10 mouse cellular contexts compared by ENCODE assay signal in the genomic region with DNA sequence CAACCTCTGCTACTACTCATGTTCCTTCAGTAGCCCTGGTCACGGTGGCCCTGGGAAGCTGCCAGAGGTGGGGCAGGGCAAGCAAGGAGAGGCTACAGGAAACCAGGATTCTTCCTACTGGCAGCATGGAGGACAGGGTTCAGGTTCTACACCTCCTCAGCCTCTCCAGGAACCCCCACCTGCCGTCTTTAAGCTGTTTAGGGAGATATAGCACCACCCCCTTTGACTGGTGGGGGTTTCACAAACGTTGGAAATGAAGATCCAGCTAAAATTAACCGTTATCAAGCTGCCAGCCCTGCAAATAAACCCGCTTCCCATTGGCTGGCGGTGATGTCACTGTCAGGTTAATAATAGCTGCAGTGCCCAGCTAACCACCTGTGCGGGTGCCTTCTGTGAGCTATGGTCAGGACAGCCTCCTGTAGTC. TPM values are rescaled to one million over a fixed set of nuclear protein-coding genes. Genes with fewer than 3 reads are reported as not detected.
DNase-seq lines count a peak whose midpoint lies in the region; ATAC-seq and TF ChIP-seq lines count a peak whose summit lies in the region.
"Had no signal": no experiment of that assay in that cellular context is flagged by ENCODE, and none has a peak within 500 bp of the region (broad histone marks: within the 10 kb centered on the region; RNA-seq: fewer than 3 reads in every experiment).

No protein-coding gene starts in this region.

- ATAC-seq in forebrain, embryonic 13.5 days: no peak
- ATAC-seq in forebrain, embryonic 15.5 days (replicated peaks): peak; percentile 33; the same call in 1 of the 2 replicates
- ATAC-seq in intestine, postnatal 0 days: no peak

- 57% methylated on average over 7 of the region's 7 CpGs for WGBS in forebrain, embryonic 13.5 days
- WGBS in forebrain, embryonic 10.5 days: 63% methylated on average over 7 of the region's 7 CpGs
- WGBS in forebrain, embryonic 15.5 days: 48% methylated on average over 7 of the region's 7 CpGs
- 15% methylated on average over 7 of the region's 7 CpGs for WGBS in olfactory bulb, adult 2 months
- 41% methylated on average over 7 of the region's 7 CpGs for WGBS in intestine, postnatal 0 days

- no peak for DNase-seq in forebrain, embryonic 10.5 days (ENCODE audit: extremely low spot score, low spot score)
- peak; percentile 74 to 82 for DNase-seq in heart, postnatal 10 days
- no peak for DNase-seq in retina, embryonic 14.5 days (ENCODE audit: low spot score)
- no peak for DNase-seq in spleen, adult 12 weeks (ENCODE audit: low spot score)
- DNase-seq: liver, embryonic 13.5 days had no signal

- H3K36me3 ChIP-seq in forebrain, embryonic 13.5 days (ENCODE audit: poor library complexity, severe bottlenecking): no peaks in the 10 kb centered on the region
- no peaks in the 10 kb centered on the region for H3K36me3 ChIP-seq in forebrain, embryonic 10.5 days (replicated peaks)
- H3K36me3 ChIP-seq in forebrain, embryonic 15.5 days: no peaks in the 10 kb centered on the region
- no peaks in the 10 kb centered on the region for H3K36me3 ChIP-seq in intestine, postnatal 0 days (ENCODE audit: control insufficient read depth, insufficient read depth)
- H3K36me3 ChIP-seq: liver, embryonic 13.5 days had no signal

- TF ChIP-seq CTCF in olfactory bulb, adult 2 months (IDR thresholded peaks at IDR 0.05; ENCODE audit: insufficient read depth, low read depth, low read length): no peak
- TF ChIP-seq CTCF in intestine, postnatal 0 days (IDR thresholded peaks at IDR 0.05; ENCODE audit: low read depth): no peak

- H3K4me3 ChIP-seq in forebrain, embryonic 13.5 days: no peak overlapping the region
- H3K4me3 ChIP-seq in forebrain, embryonic 10.5 days: no peak overlapping the region
- H3K4me3 ChIP-seq in forebrain, embryonic 15.5 days: no peak overlapping the region
- H3K4me3 ChIP-seq in olfactory bulb, adult 2 months (ENCODE audit: insufficient read depth, low read depth, low read length): no peak overlapping the region
- H3K4me3 ChIP-seq in intestine, postnatal 0 days (ENCODE audit: low read depth, low read length): no peak overlapping the region
- H3K4me3 ChIP-seq: liver, embryonic 13.5 days had no signal

- H3K4me2 ChIP-seq in forebrain, embryonic 13.5 days: peak overlapping the region; percentile 18; the same call in 1 of the 2 replicates
- peak overlapping the region; percentile 16; the same call in 1 of the 2 replicates for H3K4me2 ChIP-seq in forebrain, embryonic 15.5 days (replicated peaks)
- no peak overlapping the region for H3K4me2 ChIP-seq in intestine, postnatal 0 days (replicated peaks; ENCODE audit: low read depth)
- H3K4me2 ChIP-seq: liver, embryonic 13.5 days had no signal

- H3K9me3 ChIP-seq in forebrain, embryonic 13.5 days (replicated peaks): no peaks in the 10 kb centered on the region
- H3K9me3 ChIP-seq in forebrain, embryonic 10.5 days: no peaks in the 10 kb centered on the region
- H3K9me3 ChIP-seq in forebrain, embryonic 15.5 days: no peaks in the 10 kb centered on the region
- no peaks in the 10 kb centered on the region for H3K9me3 ChIP-seq in intestine, postnatal 0 days (ENCODE audit: control insufficient read depth)
- H3K9me3 ChIP-seq: liver, embryonic 13.5 days had no signal

- H3K9ac ChIP-seq in forebrain, embryonic 13.5 days: no peak overlapping the region
- H3K9ac ChIP-seq in forebrain, embryonic 15.5 days (replicated peaks): no peak overlapping the region; the same call in 1 of the 2 replicates
- no peak overlapping the region for H3K9ac ChIP-seq in intestine, postnatal 0 days (ENCODE audit: low read depth, low read length)
- H3K9ac ChIP-seq: liver, embryonic 13.5 days had no signal

- intact Hi-C loops in heart, postnatal 10 days (cut with DNase I): no loop called here

- TF ChIP-seq POLR2A in olfactory bulb, adult 2 months (IDR thresholded peaks at IDR 0.05; ENCODE audit: insufficient read depth, low read depth, low read length): no peak

- peaks cover 22% of the 10 kb centered on the region for H3K27me3 ChIP-seq in forebrain, embryonic 13.5 days
- H3K27me3 ChIP-seq in forebrain, embryonic 10.5 days (ENCODE audit: poor library complexity, severe bottlenecking): peaks cover 51% of the 10 kb centered on the region
- no peaks in the 10 kb centered on the region for H3K27me3 ChIP-seq in forebrain, embryonic 15.5 days
- H3K27me3 ChIP-seq in intestine, postnatal 0 days (replicated peaks; ENCODE audit: control insufficient read depth, insufficient read depth, low read length): peaks cover 21% of the 10 kb centered on the region

- H3K27ac ChIP-seq in forebrain, embryonic 13.5 days: peak overlapping the region; percentile 76; the same call in 1 of the 2 replicates
- H3K27ac ChIP-seq in forebrain, embryonic 10.5 days: no peak overlapping the region
- H3K27ac ChIP-seq in forebrain, embryonic 15.5 days (replicated peaks): peak overlapping the region; percentile 86
- H3K27ac ChIP-seq in olfactory bulb, adult 2 months (ENCODE audit: insufficient read depth, low read depth, low read length): peak overlapping the region; percentile 88
- H3K27ac ChIP-seq in intestine, postnatal 0 days (ENCODE audit: low read depth, low read length): no peak overlapping the region
- H3K27ac ChIP-seq: liver, embryonic 13.5 days had no signal

- H3K4me1 ChIP-seq in forebrain, embryonic 13.5 days: peaks cover 41% of the 10 kb centered on the region
- H3K4me1 ChIP-seq in forebrain, embryonic 10.5 days: peaks cover 29% of the 10 kb centered on the region
- peaks cover 58% of the 10 kb centered on the region for H3K4me1 ChIP-seq in forebrain, embryonic 15.5 days
- peaks cover 34% of the 10 kb centered on the region for H3K4me1 ChIP-seq in olfactory bulb, adult 2 months (ENCODE audit: control insufficient read depth, insufficient read depth, low read length)
- H3K4me1 ChIP-seq in intestine, postnatal 0 days (replicated peaks; ENCODE audit: control insufficient read depth, insufficient read depth, low read length): no peaks in the 10 kb centered on the region
- H3K4me1 ChIP-seq: liver, embryonic 13.5 days had no signal

RNA-seq across cellular contexts. Expression of gene Eef1a2, which starts 2.3 kb away (rescaled TPM):
- polyA plus RNA-seq in forebrain, embryonic 13.5 days (2015; fragmentation: Nextera tagmentation; extraction: Ambion mirVana): 1.7 and 1.9 TPM in 2 replicates
- 0.07 and 0.15 TPM in 2 replicates for polyA plus RNA-seq in forebrain, embryonic 10.5 days (2016; fragmentation: Nextera tagmentation; extraction: Ambion mirVana)
- polyA plus RNA-seq in forebrain, embryonic 15.5 days (2015; fragmentation: Nextera tagmentation; extraction: Ambion mirVana): 5.8 and 6.3 TPM in 2 replicates
- 100 to 1,000 TPM; 640 to 727 TPM for total RNA-seq in heart, postnatal 10 days (2021)
- polyA plus RNA-seq in olfactory bulb, adult 2 months (2012; ENCODE audit: insufficient read depth, insufficient read length, low replicate concordance, missing spikeins): 147 TPM in 1 of 2 replicates, not detected in the other
- 0.38 and 0.58 TPM in 2 replicates for polyA plus RNA-seq in intestine, postnatal 0 days (2015; fragmentation: Nextera tagmentation; extraction: Ambion mirVana)
- polyA plus RNA-seq: liver, embryonic 13.5 days had no signal

RNA-seq across cellular contexts. Expression of gene Kcnq2, which starts 24.0 kb away (rescaled TPM):
- polyA plus RNA-seq in forebrain, embryonic 13.5 days (2015; fragmentation: Nextera tagmentation; extraction: Ambion mirVana): 28.1 and 31.8 TPM in 2 replicates
- 2.9 and 3.8 TPM in 2 replicates for polyA plus RNA-seq in forebrain, embryonic 10.5 days (2016; fragmentation: Nextera tagmentation; extraction: Ambion mirVana)
- 45.2 and 46.7 TPM in 2 replicates for polyA plus RNA-seq in forebrain, embryonic 15.5 days (2015; fragmentation: Nextera tagmentation; extraction: Ambion mirVana)
- total RNA-seq in heart, postnatal 10 days (2021): not detected
- polyA plus RNA-seq in olfactory bulb, adult 2 months (2012; ENCODE audit: insufficient read depth, insufficient read length, low replicate concordance, missing spikeins): 209 TPM in 1 of 2 replicates, not detected in the other
- 0.51 and 0.72 TPM in 2 replicates for polyA plus RNA-seq in intestine, postnatal 0 days (2015; fragmentation: Nextera tagmentation; extraction: Ambion mirVana)
- total RNA-seq: gastrocnemius, postnatal 36 days had no signal

RNA-seq across cellular contexts. Expression of gene Ppdpf, which starts 27.9 kb away (rescaled TPM):
- polyA plus RNA-seq in forebrain, embryonic 13.5 days (2015; fragmentation: Nextera tagmentation; extraction: Ambion mirVana): 540 and 547 TPM in 2 replicates
- 387 and 397 TPM in 2 replicates for polyA plus RNA-seq in forebrain, embryonic 10.5 days (2016; fragmentation: Nextera tagmentation; extraction: Ambion mirVana)
- 512 and 520 TPM in 2 replicates for polyA plus RNA-seq in forebrain, embryonic 15.5 days (2015; fragmentation: Nextera tagmentation; extraction: Ambion mirVana)
- 10 to 100 TPM; 60.7 to 62.1 TPM for total RNA-seq in heart, postnatal 10 days (2021)
- polyA plus RNA-seq in olfactory bulb, adult 2 months (2012; ENCODE audit: insufficient read depth, insufficient read length, low replicate concordance, missing spikeins): not detected in 2 replicates
- polyA plus RNA-seq in intestine, postnatal 0 days (2015; fragmentation: Nextera tagmentation; extraction: Ambion mirVana): 197 TPM in 2 replicates

RNA-seq across cellular contexts. Expression of gene Ptk6, which starts 43.5 kb away (rescaled TPM):
- not detected in 2 replicates for polyA plus RNA-seq in forebrain, embryonic 13.5 days (2015; fragmentation: Nextera tagmentation; extraction: Ambion mirVana)
- polyA plus RNA-seq in forebrain, embryonic 10.5 days (2016; fragmentation: Nextera tagmentation; extraction: Ambion mirVana): not detected in 2 replicates
- not detected in 2 replicates for polyA plus RNA-seq in forebrain, embryonic 15.5 days (2015; fragmentation: Nextera tagmentation; extraction: Ambion mirVana)
- total RNA-seq in heart, postnatal 10 days (2021): not detected
- not detected in 2 replicates for polyA plus RNA-seq in olfactory bulb, adult 2 months (2012; ENCODE audit: insufficient read depth, insufficient read length, low replicate concordance, missing spikeins)
- 1.9 and 2.4 TPM in 2 replicates for polyA plus RNA-seq in intestine, postnatal 0 days (2015; fragmentation: Nextera tagmentation; extraction: Ambion mirVana)
- total RNA-seq: gastrocnemius, postnatal 36 days had no signal

RNA-seq across cellular contexts. Expression of gene Srms, which starts 53.9 kb away (rescaled TPM):
- 0.06 and 0.11 TPM in 2 replicates for polyA plus RNA-seq in forebrain, embryonic 13.5 days (2015; fragmentation: Nextera tagmentation; extraction: Ambion mirVana)
- 0.12 and 0.15 TPM in 2 replicates for polyA plus RNA-seq in forebrain, embryonic 10.5 days (2016; fragmentation: Nextera tagmentation; extraction: Ambion mirVana)
- 0.06 TPM in 1 of 2 replicates, not detected in the other for polyA plus RNA-seq in forebrain, embryonic 15.5 days (2015; fragmentation: Nextera tagmentation; extraction: Ambion mirVana)
- total RNA-seq in heart, postnatal 10 days (2021): under 1 TPM; 0.17 to 0.25 TPM
- polyA plus RNA-seq in olfactory bulb, adult 2 months (2012; ENCODE audit: insufficient read depth, insufficient read length, low replicate concordance, missing spikeins): not detected in 2 replicates
- polyA plus RNA-seq in intestine, postnatal 0 days (2015; fragmentation: Nextera tagmentation; extraction: Ambion mirVana): 0.17 and 0.20 TPM in 2 replicates

Comparison
In these comparisons a context has a peak if more than half of its experiments do, and no peak if none do; other contexts are left out.
1. H3K27ac ChIP-seq: peak in forebrain, embryonic 13.5 days (single experiment), forebrain, embryonic 15.5 days (single experiment) and olfactory bulb, adult 2 months (single experiment); none in forebrain, embryonic 10.5 days (single experiment) and intestine, postnatal 0 days (single experiment).
2. DNase-seq: peak in heart, postnatal 10 days (2 of 2); none in forebrain, embryonic 10.5 days (single experiment), retina, embryonic 14.5 days (single experiment) and spleen, adult 12 weeks (single experiment).
3. RNA of gene Eef1a2, which starts 2.3 kb away (polyA plus RNA-seq): 147 TPM in olfactory bulb, adult 2 months; 5.8 to 6.3 TPM in forebrain, embryonic 15.5 days, 1.7 to 1.9 TPM in forebrain, embryonic 13.5 days, 0.38 to 0.58 TPM in intestine, postnatal 0 days and 0.07 to 0.15 TPM in forebrain, embryonic 10.5 days; every median in the first group is over 10 times any median in the second.